Mouse (Mus musculus): ENCODE results near the gene Cyp2r1.
"Not testable (repeated sequence)": the region's sequence is repeated elsewhere in the genome, so short reads cannot be mapped to it uniquely, and the experiment has no call there.

Gene Cyp2r1

DNA sequence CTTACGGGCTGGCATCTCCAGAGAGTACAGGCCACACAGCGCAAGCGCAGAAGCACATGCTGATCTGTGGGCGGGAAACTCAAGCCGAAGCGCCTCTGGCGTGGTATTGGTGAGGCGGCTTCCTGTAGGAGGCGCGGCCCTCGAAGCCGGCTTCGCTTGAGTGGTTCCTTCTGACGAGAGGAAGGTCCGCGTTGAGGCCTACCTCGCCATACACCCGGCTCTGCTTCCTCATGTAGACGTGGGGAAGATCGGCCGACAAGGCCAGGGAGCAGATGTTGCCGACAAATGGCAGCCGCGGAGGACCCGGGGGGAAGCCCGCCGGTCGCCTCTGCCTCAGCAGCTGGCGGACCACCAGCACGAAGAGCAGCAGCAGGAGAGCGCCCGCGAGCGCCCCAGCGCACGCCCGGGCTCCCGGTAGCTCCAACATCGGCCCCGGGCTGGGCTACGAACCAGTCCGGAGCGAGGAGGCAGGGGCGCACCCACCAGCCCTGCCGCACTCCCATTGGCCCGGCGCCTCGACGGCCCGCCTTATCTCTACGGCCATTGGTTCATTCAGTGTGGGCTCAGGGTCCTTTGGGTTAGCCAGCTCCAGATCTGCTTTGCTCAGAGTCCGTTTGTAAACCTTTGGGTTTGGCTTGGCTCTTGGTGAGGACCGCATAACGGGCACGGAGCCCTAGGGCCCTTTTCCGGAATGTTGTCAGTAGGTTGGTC is at the start of gene Cyp2r1:
TSS of gene Cyp2r1 (minus strand) at position 442 of the 711 bp plus-strand sequence.
- peak; percentile 92 for DNase-seq (ENCODE audit: low spot score)

DNA sequence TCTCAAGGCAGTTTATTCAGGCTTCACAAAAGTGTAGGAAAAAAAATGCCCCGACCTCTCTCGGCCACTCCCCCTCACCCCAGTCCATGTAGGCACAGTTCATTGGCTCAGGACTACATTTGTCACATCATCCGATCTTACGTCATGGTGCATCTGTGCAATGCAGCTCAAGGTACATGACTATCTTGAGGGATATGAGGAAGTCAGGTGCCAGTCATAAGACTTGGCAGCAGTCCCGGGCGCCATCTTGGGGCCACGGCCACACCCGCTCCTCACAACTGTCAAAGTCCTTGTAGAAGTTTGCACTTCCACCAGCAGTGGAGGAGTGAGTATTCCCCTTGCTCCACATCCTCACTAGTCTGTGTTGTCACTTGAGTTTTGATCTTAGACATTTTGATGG is 31.6 kb upstream of the Cyp2r1 start:
- DNase-seq (ENCODE audit: low spot score): not testable (repeated sequence)

GRCm38 (mm10) chr7:114582441-114582840 is 19.7 kb upstream of the Cyp2r1 start:
- DNase-seq (ENCODE audit: low spot score): no peak

DNA sequence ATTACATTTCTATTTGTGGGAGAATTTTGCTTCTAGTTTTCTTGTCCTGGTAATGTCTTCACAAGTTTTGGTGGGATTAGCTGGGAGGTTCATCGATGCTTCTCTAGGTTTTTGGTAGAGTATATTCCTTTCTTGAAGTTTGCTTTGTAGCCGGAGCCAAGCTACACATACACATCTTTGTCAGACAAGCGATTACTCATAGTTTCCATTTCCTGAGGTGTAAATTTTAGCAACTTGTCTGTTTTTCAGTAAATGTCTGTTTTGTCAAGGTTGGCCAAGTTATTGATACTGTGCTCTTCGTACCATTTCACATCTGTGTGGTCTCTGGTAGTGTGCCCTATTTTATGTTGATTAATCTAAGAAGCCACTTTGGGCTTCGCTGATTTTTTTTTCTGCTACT is 18.4 kb upstream of the Cyp2r1 start:
- DNase-seq (ENCODE audit: low spot score): no peak

- no peak for DNase-seq (ENCODE audit: low spot score)
Measured at GRCm38 (mm10) chr7:114580426-114580825, 17.7 kb upstream of the Cyp2r1 start.

- DNase-seq (ENCODE audit: low spot score): peak; percentile 32
Measured at GRCm38 (mm10) chr7:114577665-114578064, 14.9 kb upstream of the Cyp2r1 start.

DNA sequence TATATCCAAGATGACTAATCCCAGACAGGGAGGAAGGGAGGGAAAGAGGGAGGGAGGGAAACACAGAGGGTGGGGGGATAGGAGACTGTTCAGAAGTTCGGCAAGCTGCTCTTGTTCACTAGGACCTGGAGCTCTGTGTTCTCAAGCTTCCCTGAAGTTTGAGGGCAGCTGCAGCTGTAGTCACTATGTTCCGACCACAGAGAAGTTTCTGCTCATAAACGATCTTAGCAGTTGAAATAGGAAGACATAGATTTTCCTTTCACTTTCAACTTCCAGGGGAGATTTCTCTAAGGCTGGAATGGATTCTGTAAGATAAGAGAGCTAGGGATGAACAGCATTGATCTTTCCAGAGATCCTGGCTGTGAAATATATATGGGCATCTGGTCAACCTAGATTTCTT is 14.2 kb upstream of the Cyp2r1 start:
- DNase-seq (ENCODE audit: low spot score): no peak

DNA sequence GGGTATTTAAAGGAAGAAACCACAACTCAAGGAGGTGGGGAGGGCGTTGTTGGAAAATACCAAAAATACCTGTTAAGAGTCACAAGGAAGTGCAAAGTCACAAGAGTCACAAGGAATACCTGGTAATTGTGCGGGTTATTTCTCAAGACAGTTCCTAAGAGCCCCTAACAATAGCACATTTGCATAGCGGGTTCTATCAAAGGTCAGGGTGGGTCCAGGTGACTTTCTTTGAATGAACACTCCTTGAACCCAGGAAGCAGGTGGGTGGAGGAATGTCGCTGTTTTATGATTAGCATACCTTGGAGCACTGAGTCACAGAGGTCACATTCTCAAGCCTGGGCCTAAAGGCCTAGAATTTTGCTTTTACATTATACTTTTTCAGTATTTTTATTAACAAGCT is 11.1 kb upstream of the Cyp2r1 start:
- DNase-seq (ENCODE audit: low spot score): not testable (repeated sequence)

DNA sequence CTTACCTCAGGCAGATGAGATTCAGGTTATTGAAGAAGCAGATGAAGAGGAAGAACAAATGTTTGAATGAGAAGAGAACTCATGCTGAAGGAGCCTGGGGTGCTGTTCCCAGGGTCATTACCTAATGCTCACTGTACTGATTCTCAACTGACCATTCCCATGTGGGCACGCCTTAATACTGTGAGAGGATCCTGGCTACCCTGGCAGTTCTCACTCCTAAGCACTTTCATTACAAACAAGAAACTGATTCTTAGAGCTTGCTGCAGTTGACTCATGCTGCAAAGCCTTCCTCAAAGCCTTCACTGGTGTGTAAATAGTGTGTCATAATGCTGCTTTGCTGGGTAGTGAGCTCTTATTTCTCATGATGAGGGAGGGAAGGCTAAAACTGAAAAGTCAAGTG is 26.6 kb downstream of the Cyp2r1 start:
- DNase-seq (ENCODE audit: low spot score): no peak

GRCm38 (mm10) chr7:114526245-114526644 is 36.5 kb downstream of the Cyp2r1 start:
- DNase-seq (ENCODE audit: low spot score): no peak

DNA sequence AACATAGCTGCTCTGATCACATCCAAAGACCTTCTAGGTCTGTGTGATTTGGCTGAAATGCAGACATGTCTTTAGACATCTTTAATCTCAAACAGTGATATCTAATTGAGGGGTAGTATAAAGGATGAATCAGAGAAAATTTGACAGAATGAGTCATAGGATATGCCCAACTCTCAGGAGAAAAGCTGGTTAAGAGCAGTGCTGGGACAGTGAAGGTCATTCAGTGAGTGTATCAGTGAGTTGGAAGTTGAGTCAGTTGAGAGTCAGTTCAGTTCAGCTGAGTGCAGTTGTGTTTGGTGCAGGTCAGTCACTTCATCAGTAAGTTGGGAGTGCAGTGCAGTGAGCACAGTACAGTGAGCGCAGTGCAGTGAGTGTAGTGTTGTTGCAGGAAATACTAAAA is 42.6 kb downstream of the Cyp2r1 start:
- DNase-seq (ENCODE audit: low spot score): no peak

DNA sequence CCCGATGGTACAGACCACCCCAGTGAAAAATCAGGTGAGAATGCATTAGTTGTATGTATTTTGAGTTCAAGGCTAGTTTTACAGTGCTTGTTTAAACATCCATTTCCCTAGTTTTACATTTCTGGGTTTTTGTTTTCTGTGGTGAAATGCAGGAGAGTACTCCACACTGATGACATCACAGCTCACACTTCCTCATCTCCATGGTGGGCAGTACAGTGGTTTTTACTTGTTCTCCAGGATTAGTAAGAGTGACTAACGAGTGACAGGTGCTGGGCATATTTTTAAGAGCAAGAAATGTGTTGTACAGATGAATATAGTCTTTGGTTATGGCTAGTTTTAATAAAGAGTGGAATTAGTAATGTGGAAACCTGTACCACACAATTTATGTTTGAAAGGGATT is 53.9 kb downstream of the Cyp2r1 start:
- no peak for DNase-seq (ENCODE audit: low spot score)
